Mouse (Mus musculus): ENCODE measurements around the gene Phlda1.
"Not testable (repeated sequence)": the region's sequence is repeated elsewhere in the genome, so short reads cannot be mapped to it uniquely, and the experiment has no call there.

Gene Phlda1

DNA sequence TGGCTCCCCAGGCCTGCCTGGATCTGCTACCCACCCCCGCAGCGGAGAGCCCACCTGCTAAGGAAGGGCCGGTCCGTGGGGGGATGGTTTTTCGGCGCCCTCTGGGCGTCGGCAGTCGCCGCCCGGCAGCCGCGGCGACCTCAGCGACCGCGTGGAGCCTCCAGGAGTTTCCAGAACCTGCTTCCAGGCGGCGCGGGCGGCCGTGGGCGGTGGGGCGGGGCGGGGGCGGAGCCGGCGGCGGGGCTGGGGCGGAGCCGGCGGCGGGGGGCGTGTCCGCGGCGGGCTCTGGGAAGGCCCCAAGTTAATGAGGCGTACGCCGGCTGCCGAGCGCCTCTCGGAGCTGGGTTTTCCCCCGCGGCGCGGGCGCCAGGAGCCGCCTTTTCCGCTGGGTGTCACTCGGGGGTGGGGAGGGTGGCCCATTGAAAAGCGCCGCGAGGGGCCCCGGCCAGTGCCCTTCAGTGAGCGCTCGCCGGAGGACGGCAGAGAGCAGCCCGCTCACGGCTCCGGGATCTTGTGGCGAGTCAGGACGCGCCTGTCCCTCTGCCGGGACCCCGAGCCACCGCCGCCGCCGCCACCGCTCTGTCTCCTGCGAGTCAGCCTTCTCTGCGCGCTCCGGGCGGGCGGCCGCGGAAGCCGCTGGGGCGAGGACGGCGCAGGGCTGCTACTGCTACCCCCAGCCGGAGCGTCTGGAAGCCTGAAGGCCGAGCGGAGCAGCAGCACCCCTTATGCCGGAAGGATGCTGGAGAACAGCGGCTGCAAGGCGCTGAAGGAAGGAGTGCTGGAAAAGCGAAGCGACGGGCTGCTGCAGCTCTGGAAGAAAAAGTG, at the start of gene Phlda1:
TSS of gene Phlda1 (plus strand) at position 186 of the 825 bp plus-strand sequence.
- DNase-seq = peak; percentile 92

GRCm38 (mm10) chr10:111458088-111458487, 48.0 kb upstream of the Phlda1 start:
- DNase-seq = no peak

- DNase-seq = peak; percentile 16
Observed at GRCm38 (mm10) chr10:111459040-111459439, 47.0 kb upstream of the Phlda1 start.

- no peak for DNase-seq
Observed at GRCm38 (mm10) chr10:111459874-111460273, 46.2 kb upstream of the Phlda1 start.

GRCm38 (mm10) chr10:111460381-111460780, 45.7 kb upstream of the Phlda1 start:
- DNase-seq = no peak

- DNase-seq = no peak
Observed at GRCm38 (mm10) chr10:111464833-111465232, 41.3 kb upstream of the Phlda1 start.

DNA sequence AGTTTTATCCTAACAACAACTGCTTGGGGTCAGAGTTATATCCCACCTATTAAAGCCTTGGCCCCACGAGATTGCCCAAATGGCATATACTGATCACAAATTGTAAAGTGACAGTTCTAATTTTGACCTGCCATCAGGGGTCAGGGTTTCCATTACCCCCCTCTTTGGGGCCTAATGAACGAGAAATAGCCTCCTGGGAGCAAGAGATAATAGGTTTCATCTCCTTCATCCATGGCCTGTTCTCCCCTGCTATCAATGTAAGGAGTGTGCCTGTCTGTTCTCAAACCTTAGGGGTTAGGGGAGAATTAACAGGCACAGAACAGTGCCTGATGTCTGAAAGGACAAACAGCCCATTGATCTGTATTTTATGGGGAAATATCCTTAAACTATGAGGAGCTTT, 40.7 kb upstream of the Phlda1 start:
- no peak for DNase-seq

GRCm38 (mm10) chr10:111471166-111471565, 34.9 kb upstream of the Phlda1 start:
- DNase-seq = no peak

GRCm38 (mm10) chr10:111472686-111473510, 33.2 kb upstream of the Phlda1 start, which contains the start of gene Nap1l1:
TSS of gene Nap1l1 (plus strand) at chr10:111473223.
- DNase-seq = peak; percentile 93

DNA sequence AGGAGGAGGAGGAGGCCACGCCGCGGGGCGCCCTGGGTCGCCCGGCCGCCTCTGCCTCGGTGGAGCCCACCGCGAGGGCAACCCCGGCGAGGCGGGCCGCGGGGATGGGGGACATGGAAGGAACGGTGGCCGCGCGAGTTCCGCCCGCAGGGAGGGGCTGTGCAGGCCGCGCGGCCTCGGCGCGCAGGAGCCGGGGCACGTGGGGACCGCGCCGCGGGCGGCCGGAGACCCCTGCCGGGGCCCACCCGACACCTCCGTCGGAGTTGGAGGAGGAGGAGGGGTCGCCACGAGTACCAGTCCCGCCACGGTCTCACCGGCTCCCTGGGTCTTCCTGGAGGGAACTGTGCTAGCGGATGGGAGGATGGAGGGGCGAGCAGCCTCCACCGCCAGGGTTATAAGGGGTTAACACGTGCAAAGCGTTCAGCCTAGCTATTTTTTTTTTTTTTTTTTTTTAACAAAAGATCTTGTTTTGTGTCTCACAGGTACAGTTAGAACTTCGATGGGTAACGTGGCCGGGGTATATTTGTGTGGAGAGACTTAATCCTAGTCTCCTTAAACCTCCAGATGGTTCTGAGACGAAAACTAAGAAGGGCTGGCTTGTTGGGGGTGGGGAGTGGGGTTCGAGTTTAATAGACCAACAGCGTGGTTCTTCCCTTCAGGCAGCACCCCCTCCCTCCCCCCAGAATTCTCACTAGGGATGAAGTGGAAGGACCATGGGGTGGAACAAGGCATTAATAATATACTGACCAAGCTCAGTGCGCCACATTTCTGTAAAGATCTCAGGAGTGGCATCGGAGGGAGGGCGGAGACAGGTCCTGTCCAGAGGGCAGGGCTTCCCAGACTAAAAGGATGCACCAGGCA, 32.3 kb upstream of the Phlda1 start:
- DNase-seq = peak; percentile 48

- DNase-seq = no peak
Observed at GRCm38 (mm10) chr10:111476301-111476700, 29.8 kb upstream of the Phlda1 start.

DNA sequence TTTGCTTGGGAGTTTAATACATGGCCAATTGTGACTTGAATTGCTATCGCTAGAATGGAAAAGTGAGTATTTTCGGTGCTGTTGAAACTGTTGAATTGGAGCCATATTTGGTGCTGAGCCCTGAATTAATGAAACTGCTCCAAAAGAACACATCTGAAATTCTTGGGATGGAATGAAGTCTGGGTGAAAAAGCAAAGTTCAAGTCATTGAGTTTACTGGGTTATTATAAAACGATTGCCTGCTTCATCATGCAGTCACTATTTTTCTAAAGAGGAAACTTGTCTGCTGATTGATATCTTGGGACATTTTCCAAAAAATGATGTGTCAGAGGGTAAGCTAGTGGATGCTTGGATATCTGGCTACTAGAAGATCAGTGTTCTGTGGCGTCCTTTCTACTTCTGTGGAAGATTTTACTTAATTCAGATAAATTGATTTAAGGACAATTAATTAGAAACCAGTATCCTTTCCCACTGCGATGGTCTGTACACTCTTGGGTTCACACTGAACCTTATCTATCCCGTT, 29.0 kb upstream of the Phlda1 start:
- DNase-seq = no peak

DNA sequence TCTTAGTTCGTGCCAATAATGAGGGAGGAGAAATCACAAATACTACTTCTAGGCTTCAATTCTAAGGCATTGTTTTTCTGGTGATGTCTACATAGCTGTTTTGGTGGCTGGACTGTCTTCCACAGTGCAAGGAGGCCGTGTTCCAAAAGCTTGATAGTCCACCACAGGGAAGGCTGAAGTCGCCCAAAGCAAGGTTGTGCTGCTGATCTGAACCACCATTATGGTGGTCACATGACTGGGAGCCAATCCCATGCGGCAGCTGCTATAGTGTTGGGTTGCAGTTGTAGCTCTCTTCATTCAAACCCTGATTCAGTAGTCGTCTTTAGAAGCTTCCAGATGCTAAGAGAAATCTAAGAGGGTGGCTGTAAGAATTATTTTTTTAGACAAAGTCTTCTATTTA, 26.5 kb upstream of the Phlda1 start:
- no peak for DNase-seq

DNA sequence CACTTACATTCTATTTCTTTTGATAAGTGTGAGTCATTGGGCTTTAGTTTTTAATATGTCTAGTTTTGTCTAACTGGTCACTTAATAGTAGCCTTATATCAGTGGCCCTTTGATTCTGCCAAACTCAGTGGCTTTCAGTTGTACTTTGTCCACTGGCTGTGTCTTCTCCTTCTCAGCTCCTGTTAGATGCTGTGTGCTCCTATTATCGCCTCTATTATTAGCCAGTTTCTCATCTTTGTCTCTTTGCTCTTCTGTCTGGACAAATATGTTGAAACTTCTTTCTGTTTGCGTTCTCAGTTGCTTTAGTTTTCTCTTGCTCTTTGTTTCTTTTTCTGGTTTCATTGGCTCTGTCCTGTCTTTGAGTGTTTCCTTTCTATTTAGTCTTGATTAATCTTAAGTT, 23.4 kb upstream of the Phlda1 start:
- no peak for DNase-seq

- DNase-seq = no peak
Observed at GRCm38 (mm10) chr10:111484079-111484478, 22.0 kb upstream of the Phlda1 start.

DNA sequence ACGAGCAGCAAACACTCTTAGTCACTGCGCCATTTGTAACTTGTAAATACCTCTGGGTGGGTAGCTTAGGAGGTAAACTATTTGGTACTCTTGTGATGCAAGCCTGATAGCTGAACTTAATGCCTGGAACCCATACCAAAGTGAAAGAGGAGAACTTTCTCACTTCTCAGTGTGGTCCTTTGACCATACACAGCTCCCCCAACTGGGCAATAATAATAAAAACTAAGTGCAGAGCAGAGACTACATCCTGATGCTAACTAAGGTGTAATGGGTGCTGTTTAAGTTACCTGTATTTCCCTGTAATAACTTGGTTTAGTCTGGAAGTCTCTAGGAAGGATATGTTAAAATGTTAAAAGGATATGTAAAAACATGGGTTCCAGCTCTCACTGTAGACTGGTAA, 17.3 kb upstream of the Phlda1 start:
- DNase-seq = no peak

DNA sequence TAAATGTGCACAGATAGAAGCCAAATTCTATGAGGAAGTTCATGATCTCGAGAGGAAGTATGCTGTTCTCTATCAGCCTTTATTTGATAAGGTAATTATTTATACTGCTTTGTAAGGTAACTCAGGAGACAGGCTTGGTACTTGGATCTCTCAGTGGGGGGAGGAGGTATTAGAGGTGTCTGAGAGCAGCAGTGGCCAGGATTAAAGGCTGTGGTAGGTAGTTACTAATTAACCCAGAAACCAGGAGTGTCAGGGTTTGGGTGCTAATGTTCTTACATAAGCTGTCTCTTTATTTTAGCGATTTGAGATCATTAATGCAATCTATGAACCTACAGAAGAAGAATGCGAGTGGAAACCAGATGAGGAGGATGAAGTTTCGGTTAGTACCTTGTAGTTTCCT, 16.0 kb upstream of the Phlda1 start:
- not testable (repeated sequence) for DNase-seq

DNA sequence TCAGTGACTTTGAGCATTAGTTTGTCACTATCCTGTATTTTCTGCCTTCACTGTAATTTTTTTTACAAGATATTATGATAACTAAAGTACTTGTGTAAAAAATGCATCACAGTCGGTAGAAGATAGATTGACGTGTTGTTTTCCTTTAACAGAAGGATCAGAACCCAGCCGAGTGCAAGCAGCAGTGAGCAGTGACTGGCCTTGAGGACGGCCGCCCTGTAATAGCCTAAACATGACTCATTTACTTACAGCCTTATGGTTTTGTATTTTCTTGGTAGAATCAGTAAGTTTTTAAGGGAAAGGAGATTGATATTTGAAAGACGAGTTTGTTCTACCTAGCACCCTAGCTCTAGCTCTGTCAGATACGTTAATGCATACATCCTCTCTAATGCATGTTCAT, 10.2 kb upstream of the Phlda1 start:
- DNase-seq = no peak

DNA sequence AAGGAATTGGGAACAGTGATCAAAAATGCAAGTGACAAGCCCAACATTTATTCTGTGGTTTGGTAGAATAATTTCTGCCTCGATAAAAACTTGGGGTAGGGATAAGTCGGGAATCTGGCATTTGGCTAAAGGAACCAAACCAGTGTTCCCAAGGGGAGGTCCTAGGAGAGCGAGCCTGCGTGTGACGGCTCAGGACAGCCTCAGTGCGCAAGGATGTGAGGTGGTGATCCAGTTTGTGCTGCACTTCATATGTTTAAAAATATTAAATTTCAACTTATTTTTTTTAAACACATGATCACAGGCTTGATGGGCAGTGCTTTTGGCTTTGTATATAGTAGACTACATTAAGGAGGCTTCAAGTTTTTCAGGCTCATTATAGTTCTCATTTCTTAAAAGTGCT, 6.2 kb upstream of the Phlda1 start:
- no peak for DNase-seq

DNA sequence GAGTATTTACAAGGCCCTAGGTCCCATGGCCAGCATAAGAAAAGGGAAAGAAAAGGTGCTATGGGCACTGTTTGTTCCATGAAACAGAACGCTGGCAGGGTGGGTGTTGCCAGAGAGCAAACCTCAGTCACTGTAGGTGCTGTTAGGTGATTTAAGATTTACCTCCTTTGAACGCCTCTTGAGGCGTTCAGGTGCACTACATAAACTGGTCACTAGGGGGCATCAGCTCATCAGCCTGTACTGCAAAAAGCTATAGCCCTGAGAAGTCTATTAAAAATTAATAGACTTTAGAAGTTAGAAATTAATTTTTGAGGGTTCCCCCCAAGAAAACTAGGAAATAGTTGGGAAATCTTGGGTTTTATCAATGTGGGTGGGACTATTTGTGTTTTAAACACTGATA, 3.0 kb upstream of the Phlda1 start:
- DNase-seq = peak; percentile 80

- DNase-seq = no peak
Observed at GRCm38 (mm10) chr10:111503716-111504115, 2.4 kb upstream of the Phlda1 start.

GRCm38 (mm10) chr10:111504606-111505005, 1.5 kb upstream of the Phlda1 start:
- DNase-seq = no peak

- DNase-seq = no peak
Observed at GRCm38 (mm10) chr10:111505406-111505805, 680 bp upstream of the Phlda1 start.

Measured in right cerebral cortex, postnatal 14 days (tissue).